Mouse (Mus musculus) lung, embryonic 15.5 days (tissue): ENCODE data around the gene Pou5f1. TPM values are rescaled to one million over a fixed set of nuclear protein-coding genes. Genes with fewer than 3 reads are reported as not detected.

Experiments used
- ATAC-seq: fragments of 200-750 bp; cut with Nextera tagmentation; 2 replicates; pipeline ENCODE4 v1.8.0; 2017; ENCODE audit warnings: moderate number of reproducible peaks, borderline replicate concordance; ENCODE audit not compliant: low FRiP score, low TSS enrichment; ENCODE audit errors: extremely low read depth
- H3K27ac ChIP-seq: fragments of 300-500 bp; sonication (generic); 2 replicates; pipeline ENCODE4 v1.5.1; 2015; ENCODE audit warnings: moderate library complexity, mild to moderate bottlenecking, inconsistent platforms
- H3K27me3 ChIP-seq: fragments of 300-500 bp; sonication (generic); 2 replicates; pipeline ENCODE4 v1.6.1; 2015; ENCODE audit warnings: inconsistent platforms
- H3K36me3 ChIP-seq: fragments of 300-500 bp; sonication (generic); 2 replicates; pipeline ENCODE4 v1.6.1; 2015; ENCODE audit warnings: inconsistent platforms
- H3K4me1 ChIP-seq: fragments of 300-500 bp; sonication (generic); 2 replicates; pipeline ENCODE4 v1.6.1; 2015; ENCODE audit warnings: inconsistent platforms
- H3K4me2 ChIP-seq: fragments of 300-500 bp; sonication (generic); 2 replicates; pipeline ENCODE4 v1.6.1; 2015; ENCODE audit warnings: inconsistent platforms, mild to moderate bottlenecking, moderate library complexity
- H3K4me3 ChIP-seq: fragments of 300-500 bp; sonication (generic); 2 replicates; pipeline ENCODE4 v1.5.1; 2015; ENCODE audit warnings: mild to moderate bottlenecking, inconsistent platforms
- H3K9ac ChIP-seq: fragments of 300-500 bp; sonication (generic); 2 replicates; pipeline ENCODE4 v1.6.1; 2015; ENCODE audit warnings: inconsistent platforms
- H3K9me3 ChIP-seq: fragments of 300-500 bp; sonication (generic); 2 replicates; pipeline ENCODE4 v1.6.1; 2016; ENCODE audit warnings: inconsistent platforms
- WGBS: fragments of 180-500 bp; shearing (Covaris S2); methylation state at CpG from one replicate; pipeline ENCODE4 v1.1.7; 2015; 5-methylcytosine and 5-hydroxymethylcytosine counted together
- polyA plus RNA-seq: library from polyadenylated mRNA; unstranded; fragments of >200 nt; fragmentation: Nextera tagmentation; extraction: Ambion mirVana; gene quantifications from 2 replicates; pipeline ENCODE4 v1.2.1, GENCODE M21; 2015

The Pou5f1 gene
- polyA plus RNA-seq, 1 experiment from 2014 or later: 0.11 TPM

DNA sequence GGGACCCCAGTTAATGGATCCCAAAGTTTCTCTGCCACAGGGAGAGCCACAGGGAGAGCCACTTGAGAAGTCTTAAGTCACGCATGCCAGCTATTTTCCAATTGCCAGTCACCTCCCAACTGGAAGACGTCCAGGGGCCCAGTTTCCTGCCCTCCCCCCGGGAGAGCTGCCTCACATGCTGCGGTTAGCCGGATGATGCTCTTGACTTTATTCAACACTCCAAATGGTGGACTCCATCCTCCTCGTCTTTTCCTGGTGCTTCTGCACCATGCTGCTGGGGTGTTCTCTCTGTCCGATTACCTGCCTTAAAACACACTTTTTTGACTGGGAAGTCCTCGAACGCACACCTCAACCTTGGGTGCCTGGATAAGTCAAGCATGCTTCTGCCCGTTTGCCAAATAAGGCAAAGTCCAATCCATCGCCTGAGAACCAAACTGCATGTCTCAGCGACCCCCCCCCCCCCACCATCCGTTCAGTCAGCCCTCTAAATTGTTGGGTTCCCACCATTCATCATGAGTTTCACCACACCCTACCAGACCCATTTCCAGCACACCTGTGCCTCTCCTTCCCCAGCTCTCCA, 50.5 kb downstream of the Pou5f1 start:
- WGBS: 83% methylated on average over 13 of the region's 13 CpGs
- no peaks in the 10 kb centered on the region for H3K9me3 ChIP-seq
- no peaks in the 10 kb centered on the region for H3K27me3 ChIP-seq
- H3K27ac ChIP-seq: no peak overlapping the region
- no peaks in the 10 kb centered on the region for H3K4me1 ChIP-seq
- no peak overlapping the region for H3K4me3 ChIP-seq
- no peak overlapping the region for H3K9ac ChIP-seq
- no peak for ATAC-seq
- H3K4me2 ChIP-seq: no peak overlapping the region
- no peaks in the 10 kb centered on the region for H3K36me3 ChIP-seq

DNA sequence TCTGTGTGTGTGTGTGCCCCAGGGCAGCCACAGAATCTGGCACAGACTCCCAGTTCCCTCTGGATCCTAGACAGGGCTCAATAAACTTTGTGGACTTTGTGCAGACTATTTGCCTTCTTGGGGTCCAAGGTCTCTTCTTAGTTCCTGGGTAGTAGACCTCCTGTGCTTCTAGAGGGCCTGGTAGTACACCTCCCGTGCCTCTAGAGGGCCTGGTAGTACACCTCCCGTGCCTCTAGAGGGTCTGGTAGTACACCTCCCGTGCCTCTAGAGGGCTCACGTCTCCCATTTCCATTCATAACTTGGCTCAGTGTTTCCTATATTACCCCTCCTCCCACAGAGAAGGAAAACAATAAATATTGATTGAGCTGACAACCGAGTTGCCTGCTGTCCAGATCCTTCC, 51.0 kb downstream of the Pou5f1 start:
- ATAC-seq: no peak
- Histone ChIP-seq H3K27me3 (no peaks in the 10 kb centered on the region), H3K4me3 (no peak overlapping the region), H3K36me3 (no peaks in the 10 kb centered on the region), H3K9ac (no peak overlapping the region), H3K4me1 (no peaks in the 10 kb centered on the region), H3K4me2 (no peak overlapping the region), H3K9me3 (no peaks in the 10 kb centered on the region), H3K27ac (no peak overlapping the region)
- WGBS: 22% methylated on average over 5 of the region's 5 CpGs

DNA sequence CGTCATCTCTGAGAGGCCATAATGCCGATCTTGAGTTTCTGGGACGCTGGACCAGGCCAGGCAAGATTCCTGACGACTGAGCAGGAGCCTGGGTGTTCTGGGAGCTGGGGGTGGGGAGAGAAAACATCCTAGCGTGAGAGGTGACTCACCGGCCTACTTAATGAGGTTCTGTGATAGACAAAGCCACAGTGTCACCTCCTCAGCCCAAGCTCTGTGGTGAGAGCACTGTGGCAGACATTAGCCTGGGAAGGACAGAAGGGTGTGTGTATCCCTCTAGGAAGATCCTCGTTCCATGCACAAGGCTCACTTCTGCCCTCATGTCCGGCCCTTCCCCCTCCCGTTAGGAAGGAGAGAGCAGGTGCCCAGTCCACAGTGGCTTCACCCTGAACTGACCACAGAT, 51.5 kb downstream of the Pou5f1 start:
- 61% methylated on average over 9 of the region's 9 CpGs for WGBS
- no peaks in the 10 kb centered on the region for H3K4me1 ChIP-seq
- ATAC-seq: no peak
- H3K27me3 ChIP-seq: no peaks in the 10 kb centered on the region
- no peaks in the 10 kb centered on the region for H3K9me3 ChIP-seq
- H3K4me2 ChIP-seq: no peak overlapping the region
- H3K36me3 ChIP-seq: no peaks in the 10 kb centered on the region
- no peak overlapping the region for H3K27ac ChIP-seq
- no peak overlapping the region for H3K4me3 ChIP-seq
- H3K9ac ChIP-seq: no peak overlapping the region

DNA sequence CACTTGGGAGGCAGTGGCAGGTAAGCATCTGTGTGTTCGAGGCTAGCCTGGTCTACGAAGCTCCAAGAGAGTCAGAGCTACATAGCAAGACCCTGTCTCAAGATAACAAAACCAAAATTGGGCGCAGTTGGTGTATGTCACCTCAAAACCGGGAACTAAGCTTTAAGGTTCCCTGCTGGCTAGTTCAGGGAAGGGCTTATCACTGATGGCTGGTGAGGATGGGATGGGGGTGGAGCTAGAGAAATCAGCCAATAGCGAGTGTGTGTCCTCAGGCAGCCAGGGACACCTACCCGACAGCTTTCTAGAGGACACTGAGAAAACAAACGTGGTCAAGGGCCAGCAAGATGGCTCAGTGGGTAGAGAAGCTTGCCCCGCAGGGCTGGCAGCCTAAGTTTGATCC, 52.4 kb downstream of the Pou5f1 start:
- WGBS: 55% methylated on average over 8 of the region's 8 CpGs
- no peak overlapping the region for H3K4me3 ChIP-seq
- H3K4me1 ChIP-seq: no peaks in the 10 kb centered on the region
- H3K4me2 ChIP-seq: no peak overlapping the region
- no peaks in the 10 kb centered on the region for H3K9me3 ChIP-seq
- no peak overlapping the region for H3K9ac ChIP-seq
- no peaks in the 10 kb centered on the region for H3K36me3 ChIP-seq
- ATAC-seq: no peak
- H3K27ac ChIP-seq: no peak overlapping the region
- no peaks in the 10 kb centered on the region for H3K27me3 ChIP-seq

Other genes with a start within 250 kb of the Pou5f1 start
- 114 and 138 TPM in 2 replicates for gene H2-D1, start 243.3 kb upstream of the Pou5f1 start, polyA plus RNA-seq
- gene H2-Q1, start 185.6 kb upstream of the Pou5f1 start, polyA plus RNA-seq: 0.20 and 0.24 TPM in 2 replicates
- gene H2-Q2, start 163.8 kb upstream of the Pou5f1 start, polyA plus RNA-seq: 6.6 and 7.1 TPM in 2 replicates
- 6.3 and 7.6 TPM in 2 replicates for gene H2-Q4, start 126.4 kb upstream of the Pou5f1 start, polyA plus RNA-seq
- 0.76 and 1.1 TPM in 2 replicates for gene H2-Q6, start 81.2 kb upstream of the Pou5f1 start, polyA plus RNA-seq
- gene H2-Q7, start 66.9 kb upstream of the Pou5f1 start, polyA plus RNA-seq: 6.9 and 8.3 TPM in 2 replicates
- gene H2-Q10, start 35.9 kb upstream of the Pou5f1 start, polyA plus RNA-seq: 0.64 and 1.7 TPM in 2 replicates
- 92.0 and 92.1 TPM in 2 replicates for gene Tcf19, start 10.8 kb downstream of the Pou5f1 start, polyA plus RNA-seq
- 21.2 and 23.3 TPM in 2 replicates for gene Cchcr1, start 11.1 kb downstream of the Pou5f1 start, polyA plus RNA-seq
- 0.78 and 1.1 TPM in 2 replicates for gene Psors1c2, start 27.2 kb downstream of the Pou5f1 start, polyA plus RNA-seq
- 0.08 TPM in 1 of 2 replicates, not detected in the other for gene Cdsn, start 46.1 kb downstream of the Pou5f1 start, polyA plus RNA-seq
- 0.30 TPM in 1 of 2 replicates, not detected in the other for gene 2300002M23Rik, start 61.4 kb downstream of the Pou5f1 start, polyA plus RNA-seq
- 111 and 121 TPM in 2 replicates for gene Sfta2, start 95.5 kb downstream of the Pou5f1 start, polyA plus RNA-seq
- not detected in 2 replicates for gene Gm9573, start 120.6 kb downstream of the Pou5f1 start, polyA plus RNA-seq
- gene Mucl3, start 137.7 kb downstream of the Pou5f1 start, polyA plus RNA-seq: 1.2 and 1.3 TPM in 2 replicates
- gene Vars2, start 161.6 kb downstream of the Pou5f1 start, polyA plus RNA-seq: 20.7 and 22.4 TPM in 2 replicates
- gene Gtf2h4, start 167.7 kb downstream of the Pou5f1 start, polyA plus RNA-seq: 48.8 and 49.9 TPM in 2 replicates
- 46.8 and 51.9 TPM in 2 replicates for gene Ddr1, start 198.6 kb downstream of the Pou5f1 start, polyA plus RNA-seq